Mouse (Mus musculus): ENCODE results near the gene Myo3b. TPM values are rescaled to one million over a fixed set of nuclear protein-coding genes. Genes with fewer than 3 reads are reported as not detected.

Myo3b gene
- polyA plus RNA-seq, 1 experiment = not detected

GRCm38 (mm10) chr2:70146993-70147581 is 108.2 kb downstream of the Myo3b start:
- TF ChIP-seq GATA1 (IDR thresholded peaks at IDR 0.05; ENCODE audit: low read length) = no peak

- TF ChIP-seq GATA1 (IDR thresholded peaks at IDR 0.05; ENCODE audit: low read length) = no peak
These were observed 110.0 kb downstream of the Myo3b start for GRCm38 (mm10) chr2:70148821-70149510.

GRCm38 (mm10) chr2:70150399-70151035 is 111.6 kb downstream of the Myo3b start:
- no peak for TF ChIP-seq GATA1 (IDR thresholded peaks at IDR 0.05; ENCODE audit: low read length)

- no peak for TF ChIP-seq GATA1 (IDR thresholded peaks at IDR 0.05; ENCODE audit: low read length)
These were observed 113.0 kb downstream of the Myo3b start for GRCm38 (mm10) chr2:70151930-70152329.

- no peak for TF ChIP-seq GATA1 (IDR thresholded peaks at IDR 0.05; ENCODE audit: low read length)
These were observed 116.4 kb downstream of the Myo3b start for GRCm38 (mm10) chr2:70155226-70155836.

- TF ChIP-seq GATA1 (IDR thresholded peaks at IDR 0.05; ENCODE audit: low read length) = no peak
These were observed 120.6 kb downstream of the Myo3b start for GRCm38 (mm10) chr2:70159543-70159942.

GRCm38 (mm10) chr2:70166231-70166630 is 127.3 kb downstream of the Myo3b start:
- TF ChIP-seq GATA1 (IDR thresholded peaks at IDR 0.05; ENCODE audit: low read length) = no peak

GRCm38 (mm10) chr2:70167944-70168935 is 129.3 kb downstream of the Myo3b start:
- TF ChIP-seq GATA1 (IDR thresholded peaks at IDR 0.05; ENCODE audit: low read length) = no peak

GRCm38 (mm10) chr2:70170469-70170868 is 131.5 kb downstream of the Myo3b start:
- no peak for TF ChIP-seq GATA1 (IDR thresholded peaks at IDR 0.05; ENCODE audit: low read length)

- no peak for TF ChIP-seq GATA1 (IDR thresholded peaks at IDR 0.05; ENCODE audit: low read length)
These were observed 138.1 kb downstream of the Myo3b start for GRCm38 (mm10) chr2:70176823-70177708.

GRCm38 (mm10) chr2:70177709-70178030 is 138.7 kb downstream of the Myo3b start:
- no peak for TF ChIP-seq GATA1 (IDR thresholded peaks at IDR 0.05; ENCODE audit: low read length)

GRCm38 (mm10) chr2:70178241-70178640 is 139.3 kb downstream of the Myo3b start:
- no peak for TF ChIP-seq GATA1 (IDR thresholded peaks at IDR 0.05; ENCODE audit: low read length)

- no peak for TF ChIP-seq GATA1 (IDR thresholded peaks at IDR 0.05; ENCODE audit: low read length)
These were observed 143.3 kb downstream of the Myo3b start for GRCm38 (mm10) chr2:70182150-70182670.

GRCm38 (mm10) chr2:70187040-70187439 is 148.1 kb downstream of the Myo3b start:
- no peak for TF ChIP-seq GATA1 (IDR thresholded peaks at IDR 0.05; ENCODE audit: low read length)

Data from G1E-ER4 (cell line).